Mouse (Mus musculus): ENCODE data around the gene Rcan1.

Rcan1 gene

DNA sequence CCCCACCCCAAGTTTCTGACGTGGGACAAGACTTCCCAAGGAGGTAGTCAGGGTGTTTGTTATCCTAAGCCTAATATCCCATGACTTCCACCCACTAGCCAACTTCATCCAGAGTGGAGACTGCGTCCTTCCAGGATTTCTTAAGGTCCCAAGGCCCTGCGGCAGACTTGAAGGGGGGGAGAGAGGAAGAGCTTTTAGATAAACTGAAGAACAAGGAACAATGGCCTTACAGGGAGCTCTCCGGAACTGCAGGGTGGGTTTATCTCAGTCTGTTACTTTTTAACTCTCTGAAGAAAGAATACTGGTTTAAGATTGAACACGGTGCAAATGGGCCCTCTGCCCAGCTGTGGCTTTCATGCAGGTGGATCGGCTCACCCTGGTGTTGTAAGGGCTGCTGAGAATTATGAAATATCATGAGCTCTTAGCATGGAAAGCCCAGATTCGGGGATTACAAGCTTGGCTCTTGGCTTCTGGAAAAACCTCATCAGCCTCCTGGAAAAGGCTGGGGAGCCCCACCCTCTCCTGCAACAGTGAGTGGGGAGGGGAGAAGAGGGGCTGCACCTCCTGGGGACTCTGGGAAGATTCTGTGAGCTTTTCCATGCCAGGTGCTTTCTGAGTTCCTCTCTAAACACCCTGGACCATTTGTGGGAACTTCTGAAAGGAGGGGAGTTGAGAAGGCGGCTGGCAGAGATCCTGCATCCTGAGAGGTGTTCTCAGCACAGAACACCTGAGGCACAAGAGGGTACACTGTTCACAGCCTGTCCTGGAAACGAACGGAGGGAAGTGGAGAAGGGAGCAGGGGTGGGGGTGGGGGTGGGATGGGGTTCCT, 72.7 kb downstream of the Rcan1 start:
- DNase-seq: no peak

DNA sequence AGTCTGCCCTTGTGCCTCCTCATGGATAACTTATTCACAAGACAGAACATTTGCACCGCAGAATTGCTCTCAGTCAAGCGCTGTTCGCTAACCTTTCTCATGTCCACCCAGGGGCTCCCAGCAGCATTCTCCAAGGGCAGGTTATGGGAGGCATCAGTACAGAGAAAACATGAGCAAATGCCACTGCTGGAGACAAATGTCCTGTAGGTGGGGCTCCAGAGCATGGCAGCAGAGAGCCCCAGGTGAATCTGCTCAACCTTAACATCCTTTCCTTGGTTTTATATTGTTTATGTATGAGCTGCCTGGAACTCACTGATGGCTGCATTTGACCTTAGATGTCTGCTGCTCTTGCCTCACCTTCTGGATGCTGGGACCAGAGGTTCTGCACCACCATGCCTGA, 76.9 kb downstream of the Rcan1 start:
- no peak for DNase-seq

DNA sequence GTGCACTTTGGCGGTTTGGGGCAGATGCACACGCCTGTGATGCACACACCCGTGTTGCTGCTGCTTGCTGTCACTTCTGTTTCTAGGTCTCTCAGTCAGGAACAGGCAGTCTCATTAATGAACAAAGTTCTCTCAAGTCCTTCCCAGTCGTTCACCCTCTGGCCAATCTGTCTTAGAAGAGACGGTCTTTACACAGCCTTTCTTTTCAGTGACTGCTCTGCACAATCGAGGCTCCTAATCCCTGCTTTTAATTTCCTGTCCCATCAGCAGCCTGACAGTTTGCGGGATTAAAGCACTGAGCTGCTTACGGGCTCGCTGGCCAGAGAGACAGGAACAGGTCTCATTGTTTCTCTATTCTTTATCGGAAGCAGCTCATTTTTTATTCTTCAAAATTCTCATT, 83.0 kb downstream of the Rcan1 start:
- no peak for DNase-seq

DNA sequence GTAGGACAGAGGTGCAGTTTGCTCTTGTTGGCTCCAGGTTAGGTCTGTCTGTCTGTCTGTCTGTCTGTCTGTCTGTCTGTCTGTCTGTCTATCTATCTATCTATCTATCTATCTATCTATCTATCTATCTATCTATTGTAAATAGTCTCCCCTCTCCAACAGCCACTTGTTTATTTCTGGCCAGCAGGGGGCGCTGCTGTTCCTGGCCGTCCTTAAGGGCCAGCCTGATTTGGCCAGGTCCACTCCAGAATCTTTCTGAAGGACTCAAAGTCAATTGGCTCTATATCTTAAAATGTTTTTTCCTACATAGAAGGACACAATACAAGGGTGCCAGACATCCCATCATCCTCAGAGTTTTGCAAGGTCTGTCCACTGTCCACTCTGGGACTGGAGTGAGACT, 85.6 kb downstream of the Rcan1 start:
- DNase-seq: peak; percentile 71 to 79

DNA sequence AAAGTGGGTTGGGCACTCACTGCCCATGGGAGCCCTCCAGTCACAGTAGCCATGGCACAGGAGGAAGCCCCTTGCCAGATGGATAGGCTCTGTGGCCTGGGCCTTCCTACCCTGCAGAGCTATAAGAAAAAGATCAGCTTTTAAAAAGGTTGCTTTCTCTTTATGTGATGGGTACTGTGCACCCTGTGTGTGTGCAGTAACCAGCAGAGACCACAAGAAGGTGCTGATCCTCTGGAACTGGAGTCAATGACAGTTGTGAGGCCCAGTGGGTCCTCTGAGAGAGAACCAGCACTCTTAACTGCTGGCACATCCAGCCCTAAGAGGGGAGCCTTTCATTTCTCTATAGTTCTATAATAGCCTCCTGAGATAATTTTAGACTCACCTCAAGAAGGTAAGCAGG, 87.3 kb downstream of the Rcan1 start:
- DNase-seq: no peak

DNA sequence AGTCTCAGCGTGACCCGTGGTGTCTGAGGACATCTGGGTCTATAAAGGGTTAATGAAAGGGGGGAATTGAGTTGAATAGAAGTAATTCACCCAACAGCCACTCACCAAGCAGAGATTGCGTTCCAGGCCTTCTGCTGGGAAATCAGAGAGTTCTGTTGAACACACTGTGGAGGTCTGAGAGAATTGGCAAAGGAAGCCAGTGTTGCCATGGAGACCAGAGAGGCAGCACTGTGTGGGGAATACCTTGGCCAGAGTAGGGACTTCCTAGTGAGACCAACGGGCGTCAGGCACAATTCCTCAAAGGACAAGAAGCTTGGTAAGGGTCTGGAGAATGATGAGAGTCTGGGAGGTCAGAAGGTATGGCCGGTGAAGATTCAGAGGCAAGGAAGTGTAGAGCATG, 88.2 kb downstream of the Rcan1 start:
- no peak for DNase-seq

DNA sequence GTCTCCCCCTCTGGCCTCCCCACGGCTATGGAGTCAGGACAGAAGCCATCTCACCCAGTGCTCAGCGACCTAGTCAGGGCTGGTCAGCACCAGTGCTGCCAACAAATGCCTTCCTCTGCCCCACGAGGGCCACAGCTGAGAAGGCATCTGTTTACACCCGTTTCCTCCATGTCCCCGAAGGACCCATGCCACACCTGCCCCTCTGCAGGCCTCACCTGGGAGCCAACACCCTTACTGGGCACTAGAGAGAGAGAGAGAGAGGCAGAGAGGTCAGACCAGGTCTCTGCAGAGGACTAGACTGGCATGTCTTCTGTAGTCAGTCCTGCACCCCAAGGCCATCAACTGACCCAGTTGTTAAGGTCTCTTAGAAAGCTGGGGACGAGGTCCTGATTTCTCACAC, 89.6 kb downstream of the Rcan1 start:
- no peak for DNase-seq

DNA sequence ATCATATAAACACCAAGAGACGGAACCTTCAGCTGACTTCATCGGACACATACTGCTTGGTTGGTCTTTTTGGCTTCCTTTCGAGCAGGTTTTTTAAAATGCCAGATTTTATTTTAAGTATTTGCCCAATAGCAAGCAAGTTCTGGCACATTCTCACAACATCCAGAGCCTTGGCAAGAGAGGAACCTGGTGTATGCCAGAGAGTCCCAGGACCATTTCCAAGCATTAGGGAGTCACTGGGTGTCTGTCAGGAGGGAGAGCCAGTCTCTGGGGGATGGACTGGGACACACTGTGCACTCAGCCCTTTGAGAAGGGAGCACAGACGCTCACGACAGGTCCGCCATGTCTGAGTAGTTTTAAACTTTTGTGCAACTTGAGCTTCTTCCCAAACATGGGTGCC, 93.7 kb downstream of the Rcan1 start:
- DNase-seq: no peak

DNA sequence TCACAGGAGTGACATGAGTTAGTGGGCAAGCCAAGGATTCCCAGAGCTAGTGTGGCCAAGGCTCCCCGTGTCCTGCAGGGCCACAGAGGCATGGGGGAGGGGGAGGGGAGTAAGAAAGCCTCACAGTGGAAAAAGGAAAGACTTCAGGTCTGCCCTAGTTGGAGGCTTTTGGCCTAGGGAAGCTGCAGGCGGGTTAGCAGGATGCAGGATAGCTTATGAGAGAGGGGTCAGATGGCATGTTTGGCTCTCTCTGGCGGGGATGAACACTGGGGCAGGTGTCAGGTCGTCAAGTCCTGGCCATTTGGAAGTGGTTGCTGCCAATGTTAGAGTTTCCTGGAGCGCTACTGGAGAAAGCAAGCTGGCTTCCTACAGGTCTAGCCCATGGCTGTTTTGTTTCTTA, 99.0 kb downstream of the Rcan1 start:
- DNase-seq: peak; percentile 34 to 41

DNA sequence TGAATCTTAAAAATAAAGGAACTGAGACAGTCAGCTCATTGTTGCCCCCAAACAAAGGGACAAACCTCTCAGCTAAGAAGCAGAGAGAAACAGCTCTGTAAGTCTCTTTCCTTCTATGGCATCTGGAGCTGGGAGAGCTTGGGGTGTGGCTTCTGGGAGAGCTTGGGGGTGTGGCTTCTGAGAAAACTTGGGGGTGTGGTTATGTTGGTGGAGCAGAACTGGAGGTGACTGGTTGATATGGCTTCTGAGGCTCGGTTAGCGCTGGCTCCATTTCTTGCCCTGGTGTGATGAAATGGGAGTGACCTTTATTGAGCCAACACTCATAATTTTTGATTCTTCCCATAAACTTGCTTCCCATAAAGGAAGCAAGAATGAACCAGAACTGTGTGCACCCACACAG, 101.4 kb downstream of the Rcan1 start:
- DNase-seq: no peak

DNA sequence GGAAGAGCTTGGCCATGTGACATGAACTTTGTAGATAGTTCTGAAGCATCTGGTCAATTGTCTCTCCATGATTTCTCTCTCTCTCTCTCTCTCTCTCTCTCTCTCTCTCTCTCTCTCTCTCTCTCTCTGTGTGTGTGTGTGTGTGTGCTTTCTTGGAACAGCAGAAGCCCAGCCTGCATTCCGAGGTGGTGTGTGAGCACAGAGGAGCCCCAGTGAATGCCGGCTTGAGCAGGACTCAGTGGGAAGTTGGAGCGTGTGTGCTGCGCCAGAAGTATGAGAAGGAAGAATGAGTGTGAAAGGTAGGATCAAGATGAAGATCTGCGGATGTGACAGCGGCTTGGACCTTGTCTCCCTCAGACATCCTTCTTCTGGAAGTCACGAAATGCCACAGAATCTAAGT, 105.2 kb downstream of the Rcan1 start:
- no peak for DNase-seq

DNA sequence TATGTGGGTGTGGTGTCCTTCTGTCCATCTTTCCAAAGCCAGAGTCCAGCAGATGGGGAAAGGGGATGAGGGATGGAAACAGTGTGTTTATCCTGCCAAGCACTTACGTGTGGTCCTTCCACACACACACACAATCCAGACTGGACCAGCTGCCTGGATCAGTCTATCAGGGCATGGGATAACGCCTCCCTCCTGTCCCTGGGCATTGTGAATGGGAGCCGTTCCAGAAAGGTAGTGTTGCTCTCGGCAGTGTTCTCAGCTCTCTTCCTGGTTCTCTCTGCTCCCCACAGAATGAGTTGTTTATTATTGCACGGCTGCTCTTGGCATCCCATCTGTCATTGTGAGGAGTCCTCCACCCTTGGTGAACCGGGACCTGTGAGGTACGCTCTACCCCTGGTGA, 110.0 kb downstream of the Rcan1 start:
- DNase-seq: no peak

DNA sequence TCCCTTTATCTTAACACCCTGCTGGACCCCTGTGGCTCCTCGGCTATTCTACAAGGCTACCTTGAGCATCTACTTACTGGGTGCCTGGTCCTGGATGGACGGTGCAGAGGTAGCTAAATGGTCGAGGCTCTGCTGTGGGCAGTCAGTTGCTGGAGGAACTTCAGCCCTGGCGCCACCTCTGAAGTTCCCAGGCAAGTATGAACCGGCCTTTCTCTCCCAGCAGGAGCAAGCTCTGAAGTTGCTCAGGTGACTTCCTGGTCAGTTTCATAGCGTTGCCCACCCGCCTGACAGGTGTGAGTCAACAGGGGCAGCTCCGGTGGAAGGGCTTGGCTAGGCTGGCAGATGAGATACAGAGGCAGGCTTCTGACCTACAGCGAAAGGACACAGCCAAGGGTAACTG, 111.4 kb downstream of the Rcan1 start, which contains the start of gene Kcne1:
Gene Kcne1 (minus strand): TSS at position 240 of the 400 bp plus-strand sequence.
- DNase-seq: no peak

DNA sequence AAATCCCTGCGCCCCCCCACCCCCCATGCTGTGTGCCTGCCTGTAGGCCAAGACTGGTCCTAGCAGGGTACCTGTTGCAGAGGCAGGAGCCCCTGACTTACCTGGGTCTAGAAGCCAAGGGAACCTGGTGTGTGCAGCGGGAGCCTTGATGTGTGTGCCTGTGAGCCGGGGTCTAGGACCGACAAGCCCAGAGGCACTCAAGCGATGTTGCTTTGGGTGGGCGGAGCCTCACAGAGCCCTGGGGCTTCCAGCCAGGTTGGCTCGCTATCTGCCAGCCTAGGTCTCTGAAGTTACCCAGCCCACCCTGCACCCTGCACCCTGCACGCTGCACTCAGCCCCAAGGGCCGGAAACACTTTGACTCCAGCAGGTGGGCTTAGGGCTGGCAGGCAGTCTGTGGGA, 111.9 kb downstream of the Rcan1 start:
- no peak for DNase-seq

DNA sequence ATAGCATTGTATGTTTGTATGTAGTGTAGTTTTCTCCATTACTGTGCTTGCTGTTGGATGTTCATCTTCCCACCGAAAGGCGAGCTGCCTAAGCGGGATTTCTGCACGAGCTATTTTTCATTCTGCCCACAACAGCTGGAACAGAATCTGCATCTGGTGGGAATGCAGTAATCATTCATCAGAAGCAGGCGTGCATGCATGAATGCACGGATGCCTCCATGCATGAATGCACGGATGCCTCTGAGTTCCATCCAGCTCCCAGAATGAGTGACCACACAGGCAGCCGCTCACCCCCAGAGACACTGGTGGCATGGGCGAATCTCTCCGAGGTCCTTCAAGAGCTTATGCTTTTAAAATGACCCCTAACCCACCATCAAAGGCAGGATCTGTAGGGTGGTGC, 113.1 kb downstream of the Rcan1 start:
- no peak for DNase-seq

DNA sequence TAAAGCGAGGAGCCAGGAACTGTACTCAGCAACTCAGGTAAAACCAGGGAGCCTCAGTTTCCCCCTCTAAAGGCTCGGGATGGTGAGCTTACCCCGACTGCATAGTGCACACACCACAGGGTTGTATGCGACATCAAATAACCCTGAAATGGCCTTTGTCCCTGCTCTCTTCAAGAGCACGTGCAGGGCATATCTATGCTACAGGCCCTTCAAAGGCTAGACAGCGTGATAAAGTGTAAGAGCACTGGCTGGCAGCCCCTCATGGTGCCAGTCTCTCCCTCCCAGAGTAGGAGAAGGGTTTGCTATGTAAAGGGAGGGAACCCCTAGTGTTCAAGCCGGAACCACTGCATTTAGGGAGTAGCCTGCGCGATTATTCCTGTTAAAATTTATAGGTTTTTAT, 113.6 kb downstream of the Rcan1 start:
- no peak for DNase-seq

DNA sequence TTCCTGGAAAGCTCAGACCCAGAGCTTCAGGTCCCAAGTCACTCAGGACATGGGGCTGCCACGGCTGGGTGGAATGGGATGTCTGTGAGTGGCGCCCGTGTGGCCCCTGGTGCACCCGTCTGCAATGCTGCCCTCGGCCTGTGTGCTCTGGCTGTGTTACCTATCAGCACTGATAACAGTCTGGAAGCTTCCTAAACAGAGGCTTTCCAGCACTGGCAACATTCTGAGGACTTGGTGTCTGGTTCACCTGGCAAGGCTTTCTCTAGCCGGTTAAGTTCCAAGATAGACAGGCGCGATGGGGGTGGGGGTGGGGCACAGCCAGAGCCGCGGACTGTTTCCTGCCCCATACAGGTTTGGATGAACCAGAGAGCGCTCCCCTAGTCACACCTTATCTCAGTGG, 114.7 kb downstream of the Rcan1 start:
- DNase-seq: no peak

DNA sequence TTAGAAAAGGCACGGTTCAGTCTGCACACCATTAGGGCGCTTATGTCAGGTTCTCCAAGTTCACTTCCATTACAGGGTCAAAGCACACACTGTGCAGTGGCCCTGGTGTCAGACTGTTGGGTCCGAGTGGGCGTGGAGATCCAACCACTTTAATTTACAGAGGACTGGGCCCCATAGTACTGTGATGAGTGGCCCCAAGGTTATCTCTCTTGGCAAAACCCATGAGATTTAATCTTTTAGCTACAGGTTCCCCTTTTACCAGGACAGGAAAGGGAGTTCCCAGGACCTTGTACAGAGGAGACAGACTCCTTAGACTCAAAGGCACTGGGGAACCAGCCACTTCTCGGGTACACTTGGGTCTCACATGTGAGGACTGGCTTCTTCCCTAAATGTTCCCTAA, 115.3 kb downstream of the Rcan1 start:
- DNase-seq: no peak

DNA sequence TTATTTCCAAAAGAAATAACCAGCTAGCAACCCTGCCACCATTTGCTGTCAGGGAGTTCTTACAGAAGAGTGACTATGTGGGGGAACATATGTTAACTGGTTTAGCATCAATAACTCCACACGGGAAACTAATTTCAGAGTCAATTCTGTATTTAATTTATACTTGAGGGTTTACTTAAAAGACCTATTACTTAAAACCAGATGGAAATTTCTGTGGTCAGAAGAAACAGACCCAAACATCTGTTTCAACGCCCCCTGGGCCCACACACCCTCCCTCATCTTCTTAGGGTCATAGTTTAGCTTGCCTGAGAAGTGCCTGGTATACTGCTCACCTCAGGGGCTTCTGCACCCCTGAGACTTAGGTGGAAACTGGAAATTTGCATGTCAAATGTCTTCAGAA, 116.8 kb downstream of the Rcan1 start:
- DNase-seq: no peak

DNA sequence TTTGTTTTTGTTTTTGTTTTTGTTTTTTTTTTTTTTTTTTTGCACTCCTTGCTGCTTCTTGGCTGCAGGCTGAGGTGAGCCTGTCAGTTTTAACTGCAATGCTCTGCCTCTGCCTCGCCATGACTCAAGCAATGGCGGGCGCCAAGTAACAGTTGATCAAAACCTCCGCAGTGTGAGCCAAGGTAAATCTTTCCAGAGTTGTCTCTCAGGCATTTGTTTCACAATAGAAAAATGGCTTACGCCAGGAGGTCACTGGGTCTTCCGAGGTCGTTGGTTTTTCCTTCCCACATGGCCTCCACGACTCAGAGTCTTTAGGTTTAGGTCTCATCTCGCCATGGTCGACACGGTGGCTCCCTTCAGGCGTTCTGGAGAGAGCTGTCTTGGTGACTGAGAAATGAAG, 117.4 kb downstream of the Rcan1 start:
- DNase-seq: no peak

DNA sequence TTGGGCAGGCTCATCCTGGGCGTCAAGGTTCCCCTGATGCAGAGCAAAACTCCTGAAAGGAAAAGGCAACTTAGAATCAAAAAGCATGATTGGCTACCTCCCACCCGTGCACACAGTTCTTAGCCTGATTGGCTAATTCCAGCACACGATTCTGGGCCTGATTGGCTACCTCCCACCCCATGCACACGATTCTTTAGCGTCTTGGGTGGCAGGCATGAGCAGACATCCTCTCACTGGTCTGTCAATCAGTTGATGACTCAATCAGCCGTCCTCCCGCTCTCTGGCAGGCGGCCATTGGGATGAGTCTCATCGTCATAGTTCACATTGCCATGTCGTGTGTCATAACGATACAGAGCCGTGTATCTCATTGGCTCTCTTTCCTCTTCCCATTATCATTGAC, 121.7 kb downstream of the Rcan1 start:
- peak; percentile 49 to 57 for DNase-seq

DNA sequence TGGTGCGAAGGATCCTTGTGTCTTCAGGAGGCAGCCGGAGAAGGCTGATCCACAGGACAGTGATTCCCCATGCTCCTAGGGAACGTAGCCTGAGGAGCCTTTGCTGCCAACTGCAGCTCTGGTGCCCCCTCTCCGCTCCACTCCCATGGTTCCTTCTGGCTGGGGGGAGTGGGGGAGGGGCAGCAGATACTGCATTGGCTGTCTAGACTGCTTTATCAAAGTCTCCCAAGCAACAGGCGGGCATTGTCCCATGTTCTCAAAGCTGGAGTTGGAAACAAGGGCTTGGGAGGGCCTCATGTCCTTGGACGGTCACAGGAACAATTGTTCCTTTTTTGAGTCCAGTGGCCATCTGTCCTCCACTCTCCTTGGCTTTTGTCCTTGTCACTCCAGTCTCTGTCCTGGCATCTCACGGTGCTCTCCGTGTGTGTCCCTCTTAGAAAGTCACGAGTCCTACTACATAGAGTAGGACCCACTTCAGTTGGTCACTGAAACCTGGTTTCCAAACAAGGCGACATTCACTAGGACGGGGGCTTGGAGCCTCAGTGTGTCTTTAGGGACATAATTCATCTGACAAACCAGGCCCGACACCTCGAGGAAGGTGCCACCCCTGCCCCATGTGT, 124.3 kb downstream of the Rcan1 start:
- no peak for DNase-seq

DNA sequence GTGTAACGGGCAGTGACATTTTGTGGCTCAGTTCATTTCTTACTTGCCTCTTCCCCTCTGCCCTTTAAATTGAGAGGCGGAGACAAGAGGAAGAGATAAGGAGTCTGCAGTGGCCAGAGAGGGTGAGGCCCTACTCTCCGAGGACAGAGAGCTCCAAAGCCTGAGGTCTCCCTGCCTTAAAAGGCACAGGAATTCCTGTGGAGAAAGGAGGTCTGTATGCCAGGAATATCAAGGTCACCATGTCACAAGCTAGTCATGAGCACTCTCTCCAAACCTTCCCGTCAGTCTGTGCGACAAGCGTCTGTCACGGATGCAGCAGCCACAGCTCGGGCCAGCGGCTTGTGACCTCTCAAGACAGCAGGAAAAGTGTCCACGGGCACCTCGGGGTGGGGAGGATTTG, 125.5 kb downstream of the Rcan1 start:
- no peak for DNase-seq
